Mouse (Mus musculus) stomach, embryonic 14.5 days (tissue): ENCODE measurements around the gene Selenbp2. TPM values are rescaled to one million over a fixed set of nuclear protein-coding genes. Genes with fewer than 3 reads are reported as not detected.
"Not testable (repeated sequence)": the region's sequence is repeated elsewhere in the genome, so short reads cannot be mapped to it uniquely, and the experiment has no call there.

Experiments
- ATAC-seq: fragments of 200-750 bp; cut with Nextera tagmentation; 2 replicates; pipeline ENCODE4 v1.8.0; 2017; ENCODE audit warnings: low read depth, moderate TSS enrichment; ENCODE audit not compliant: insufficient number of reproducible peaks, insufficient read depth, low FRiP score
- H3K27ac ChIP-seq: fragments of 300-500 bp; sonication (generic); 2 replicates; pipeline ENCODE4 v1.5.1; 2014; ENCODE audit warnings: mild to moderate bottlenecking, low read length, moderate library complexity, mixed read lengths
- H3K27me3 ChIP-seq: fragments of 300-500 bp; sonication (generic); 2 replicates; pipeline ENCODE4 v1.6.1; 2014; ENCODE audit warnings: low read length, control low read depth, mixed read lengths; ENCODE audit not compliant: control insufficient read depth, insufficient read depth
- H3K36me3 ChIP-seq: fragments of 300-500 bp; sonication (generic); 2 replicates; pipeline ENCODE4 v1.6.1; 2014; ENCODE audit warnings: mild to moderate bottlenecking, control low read depth, low read length, moderate library complexity, mixed read lengths; ENCODE audit not compliant: control insufficient read depth, insufficient read depth
- H3K4me1 ChIP-seq: fragments of 300-500 bp; sonication (generic); 2 replicates; pipeline ENCODE4 v1.6.1; 2014; ENCODE audit warnings: low read length, control low read depth, mixed read lengths; ENCODE audit not compliant: control insufficient read depth, insufficient read depth
- H3K4me2 ChIP-seq: fragments of 300-500 bp; sonication (generic); replicated peaks from 2 replicates; pipeline ENCODE4 v1.6.1; 2014; ENCODE audit warnings: low read depth, low read length, control low read depth
- H3K4me3 ChIP-seq: fragments of 300-500 bp; sonication (generic); 2 replicates; pipeline ENCODE4 v1.5.1; 2014; ENCODE audit warnings: low read depth, low read length, control low read depth
- H3K9ac ChIP-seq: fragments of 300-500 bp; sonication (generic); replicated peaks from 2 replicates; pipeline ENCODE4 v1.6.1; 2014; ENCODE audit warnings: low read depth, mild to moderate bottlenecking, control low read depth, low read length, moderate library complexity, mixed read lengths
- H3K9me3 ChIP-seq: fragments of 300-500 bp; sonication (generic); 2 replicates; pipeline ENCODE4 v1.6.1; 2016; ENCODE audit warnings: low read depth, low read length, control low read depth; ENCODE audit not compliant: control insufficient read depth
- WGBS: fragments of 180-500 bp; shearing (Covaris S2); extraction: QIAGEN DNeasy Blood & Tissue Kit; methylation state at CpG from one replicate; pipeline ENCODE4 v1.1.7; 2014; 5-methylcytosine and 5-hydroxymethylcytosine counted together
- polyA plus RNA-seq: library from polyadenylated mRNA; unstranded; fragments of >200 nt; fragmentation: Nextera tagmentation; extraction: Ambion mirVana; gene quantifications from 2 replicates; pipeline ENCODE4 v1.2.1, GENCODE M21; 2014

The Selenbp2 gene
- polyA plus RNA-seq, 1 experiment from 2014 or later, result 2.6 TPM

DNA sequence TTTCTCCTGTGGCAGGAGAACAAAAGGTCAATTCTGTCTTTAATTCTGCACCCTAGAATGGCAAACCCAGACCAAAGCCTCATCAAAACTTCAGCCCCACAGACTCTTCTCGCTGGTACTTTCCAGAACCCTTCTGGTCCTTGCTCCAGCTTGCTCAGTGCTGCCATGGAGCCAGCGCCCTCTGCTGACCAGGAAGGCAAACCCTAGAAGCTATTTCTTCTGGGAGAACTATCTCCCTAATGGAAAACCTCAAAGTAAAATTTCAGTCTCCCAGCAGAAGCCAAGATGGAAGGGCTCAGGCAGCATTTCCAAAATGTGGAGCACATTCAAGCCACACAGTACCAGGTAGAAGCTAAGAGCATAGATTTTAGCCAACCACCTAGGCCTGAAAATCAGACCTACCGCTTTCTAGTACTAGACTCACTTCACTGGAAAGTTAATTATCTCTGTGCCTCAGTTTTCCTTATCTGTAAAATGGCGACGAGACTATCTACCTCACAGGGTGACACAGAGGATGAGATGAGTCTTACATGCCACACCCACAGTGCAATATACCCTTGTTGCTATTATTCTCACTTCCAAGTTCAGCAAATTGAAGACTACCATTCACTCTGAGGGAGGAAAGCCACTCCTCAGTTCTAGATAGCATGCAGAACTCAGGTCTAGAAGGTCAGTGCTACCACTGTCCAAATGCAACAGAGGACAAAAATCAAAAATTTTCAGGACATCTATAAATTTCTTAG lies 28.1 kb upstream of the Selenbp2 start:
- 78% methylated on average over 3 of the region's 5 CpGs for WGBS
- H3K27ac ChIP-seq, H3K36me3 ChIP-seq, H3K9me3 ChIP-seq, H3K4me2 ChIP-seq, ATAC-seq, H3K4me3 ChIP-seq, H3K27me3 ChIP-seq, H3K9ac ChIP-seq, H3K4me1 ChIP-seq: not testable (repeated sequence)

DNA sequence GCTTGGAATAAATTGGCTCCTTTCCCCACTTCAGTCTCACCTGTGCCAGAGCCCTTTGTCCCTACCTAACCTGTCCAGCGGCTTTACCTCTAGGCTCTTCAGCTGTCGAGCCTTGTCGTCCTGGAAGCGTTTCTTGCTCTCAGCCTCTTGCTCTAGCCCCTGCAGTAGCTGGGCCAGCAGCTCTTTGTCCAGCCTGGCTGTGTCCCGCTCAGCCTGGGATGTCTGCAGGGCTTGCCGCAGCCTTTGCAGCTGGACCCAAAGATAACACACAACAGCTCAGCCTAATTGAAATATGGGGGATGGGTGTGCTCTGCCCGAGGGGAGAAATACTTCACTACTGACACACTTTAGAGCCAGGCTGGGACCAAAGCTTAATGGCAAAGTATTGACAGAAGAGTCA lies 27.5 kb upstream of the Selenbp2 start:
- peak; percentile 60; the same call in 1 of the 2 replicates for ATAC-seq

DNA sequence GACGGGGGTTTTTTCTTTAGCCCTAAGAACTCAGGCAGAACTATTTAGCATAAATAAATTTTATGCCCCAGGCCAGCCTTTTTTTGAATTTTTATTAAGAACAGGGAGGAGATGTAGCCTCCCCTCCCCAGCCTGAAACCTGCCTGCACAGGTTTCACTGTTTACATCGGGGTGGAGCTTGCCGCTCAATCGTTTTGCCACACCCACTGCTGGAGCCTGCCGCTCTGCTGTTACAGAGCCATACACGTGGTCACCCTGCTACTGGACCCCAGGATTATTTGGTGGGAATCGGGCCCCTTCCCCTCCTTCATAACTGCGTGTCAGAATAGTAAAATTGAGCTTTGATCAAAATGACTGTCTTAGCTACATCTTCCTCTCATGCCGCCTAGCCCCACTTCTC lies 18.3 kb upstream of the Selenbp2 start:
- H3K9ac ChIP-seq, H3K27me3 ChIP-seq, H3K4me1 ChIP-seq, H3K9me3 ChIP-seq, H3K27ac ChIP-seq, H3K4me3 ChIP-seq, H3K36me3 ChIP-seq, ATAC-seq, H3K4me2 ChIP-seq: not testable (repeated sequence)
- 70% methylated on average over 9 of the region's 9 CpGs for WGBS

More for the DNA sequence above, 27.5 kb upstream of the Selenbp2 start:
- H3K36me3 ChIP-seq, H3K9me3 ChIP-seq, H3K4me3 ChIP-seq, H3K9ac ChIP-seq, H3K4me2 ChIP-seq, H3K27me3 ChIP-seq, H3K27ac ChIP-seq, H3K4me1 ChIP-seq: not testable (repeated sequence)
- WGBS, result 18% methylated on average over 7 of the region's 7 CpGs

DNA sequence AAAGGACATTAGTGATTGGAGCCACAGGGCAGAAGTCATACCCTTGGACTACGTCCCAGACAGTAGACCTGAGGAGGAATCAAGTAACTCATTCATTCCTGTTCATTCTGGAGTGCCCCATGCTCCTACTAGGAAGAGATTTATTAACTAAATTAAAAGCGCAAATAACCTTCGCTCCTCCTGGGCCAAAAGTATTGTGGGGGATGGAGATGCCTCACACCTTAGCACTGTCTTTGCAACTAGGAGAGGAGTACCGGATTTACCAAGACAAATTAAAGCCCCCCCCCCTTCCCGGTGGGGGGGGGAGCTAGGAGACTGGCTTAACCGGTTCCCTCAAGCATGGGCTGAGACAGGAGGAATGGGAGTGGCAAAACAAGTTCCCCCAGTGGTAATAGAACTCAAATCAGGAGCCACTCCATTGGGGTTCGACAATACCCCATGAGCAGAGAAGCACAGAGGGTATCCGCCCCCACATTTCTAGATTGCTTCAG lies 14.0 kb upstream of the Selenbp2 start:
- Histone ChIP-seq H3K9ac (no peak overlapping the region), H3K27me3 (no peaks in the 10 kb centered on the region), H3K27ac (no peak overlapping the region), H3K4me2 (no peak overlapping the region), H3K4me3 (no peak overlapping the region), H3K36me3 (no peaks in the 10 kb centered on the region), H3K4me1 (0 out of 2 replicates have a peak, but pooled peaks cover 2% of the 10 kb centered on the region), H3K9me3 (no peaks in the 10 kb centered on the region)
- 62% methylated on average over 8 of the region's 8 CpGs for WGBS
- ATAC-seq, result no peak

DNA sequence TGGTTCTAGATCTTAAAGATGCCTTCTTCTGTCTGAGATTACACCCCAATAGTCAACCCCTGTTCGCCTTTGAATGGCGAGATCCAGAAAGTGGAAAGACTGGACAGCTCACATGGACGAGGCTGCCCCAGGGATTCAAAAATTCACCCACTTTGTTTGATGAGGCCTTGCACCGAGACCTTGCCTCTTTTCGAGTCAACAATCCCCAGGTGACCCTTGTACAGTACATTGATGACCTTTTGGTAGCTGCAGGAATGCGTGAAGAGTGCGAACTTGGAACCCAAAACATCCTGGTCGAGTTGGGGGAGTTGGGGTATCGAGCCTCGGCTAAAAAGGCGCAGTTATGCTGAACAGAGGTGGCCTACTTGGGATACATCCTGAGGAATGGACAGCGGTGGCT lies 13.3 kb upstream of the Selenbp2 start:
- H3K4me2 ChIP-seq, H3K4me1 ChIP-seq, H3K9me3 ChIP-seq, H3K4me3 ChIP-seq, H3K27me3 ChIP-seq, H3K9ac ChIP-seq, ATAC-seq, H3K27ac ChIP-seq, H3K36me3 ChIP-seq: not testable (repeated sequence)
- WGBS, result 86% methylated on average over 12 of the region's 12 CpGs

DNA sequence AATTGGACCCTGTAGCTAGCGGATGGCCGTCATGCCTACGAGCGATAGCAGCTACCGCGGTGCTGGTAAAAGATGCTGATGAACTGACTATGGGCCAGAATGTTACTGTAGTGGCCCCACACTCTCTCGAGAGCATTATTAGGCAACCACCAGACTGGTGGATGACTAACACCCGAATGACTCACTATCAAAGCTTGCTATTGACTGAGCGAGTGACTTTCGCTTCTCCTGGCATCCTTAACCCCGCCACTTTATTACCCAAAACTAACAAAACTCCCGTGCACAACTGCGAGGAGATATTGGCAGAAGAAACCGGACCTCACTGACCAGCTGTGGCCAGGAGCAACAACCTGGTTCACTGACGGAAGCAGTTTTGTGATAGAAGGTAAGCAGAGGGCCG lies 12.6 kb upstream of the Selenbp2 start:
- Histone ChIP-seq H3K9ac (no peak overlapping the region), H3K36me3 (no peaks in the 10 kb centered on the region), H3K4me1 (0 out of 2 replicates have a peak, but pooled peaks cover 2% of the 10 kb centered on the region), H3K27me3 (no peaks in the 10 kb centered on the region), H3K4me2 (no peak overlapping the region), H3K9me3 (no peaks in the 10 kb centered on the region), H3K4me3 (no peak overlapping the region), H3K27ac (no peak overlapping the region)
- ATAC-seq, result no peak; the same call in 1 of the 2 replicates
- 87% methylated on average over 16 of the region's 16 CpGs for WGBS

DNA sequence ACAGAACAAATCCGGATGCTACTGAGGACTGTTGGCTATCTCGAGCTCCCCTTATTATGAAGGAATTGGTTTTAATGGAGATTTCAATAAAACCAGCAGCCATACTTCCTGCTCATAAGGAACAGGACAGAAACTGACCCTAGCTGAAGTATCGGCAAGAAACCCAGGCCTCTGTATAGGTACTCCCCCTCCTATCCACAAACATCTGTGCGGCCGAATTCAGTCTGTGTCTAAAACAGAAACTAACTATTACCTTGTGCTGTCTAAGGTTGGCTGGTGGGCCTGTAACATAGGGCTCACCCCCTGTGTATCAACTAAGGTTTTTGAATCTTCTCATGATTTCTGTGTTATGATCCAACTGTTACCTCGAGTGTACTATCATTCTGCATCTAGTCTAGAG lies 9.7 kb upstream of the Selenbp2 start:
- Histone ChIP-seq H3K4me2 (no peak overlapping the region), H3K27me3 (no peaks in the 10 kb centered on the region), H3K4me3 (no peak overlapping the region), H3K4me1 (0 out of 2 replicates have a peak, but pooled peaks cover 2% of the 10 kb centered on the region), H3K9ac (no peak overlapping the region), H3K9me3 (no peaks in the 10 kb centered on the region), H3K27ac (no peak overlapping the region), H3K36me3 (no peaks in the 10 kb centered on the region)
- WGBS, result 76% methylated on average over 6 of the region's 6 CpGs
- ATAC-seq, result no peak

GRCm38 (mm10) chr3:94685989-94686772 lies 7.2 kb upstream of the Selenbp2 start:
- H3K9me3 ChIP-seq, H3K4me3 ChIP-seq, H3K9ac ChIP-seq, H3K27me3 ChIP-seq, ATAC-seq, H3K36me3 ChIP-seq, H3K4me1 ChIP-seq, H3K27ac ChIP-seq, H3K4me2 ChIP-seq: not testable (repeated sequence)
- WGBS, result 85% methylated on average over 8 of the region's 8 CpGs
